Mouse (Mus musculus) splenic B cell, adult 2 months (primary cell): ENCODE results near the gene Mup4.
"Not testable (repeated sequence)": the region's sequence is repeated elsewhere in the genome, so short reads cannot be mapped to it uniquely, and the experiment has no call there.

Experiments
- DNase-seq: peaks from one replicate; pipeline ENCODE4 v3.0.0-alpha.2; 2011; ENCODE audit warnings: low read depth, low spot score
- H3K27me3 ChIP-seq: 2 replicates; pipeline ENCODE4 v1.6.1; 2012; ENCODE audit warnings: mild to moderate bottlenecking, low read length, moderate library complexity, mixed read lengths; ENCODE audit not compliant: control insufficient read depth, poor library complexity, insufficient read depth, severe bottlenecking
- H3K36me3 ChIP-seq: 2 replicates; pipeline ENCODE4 v1.6.1; 2012; ENCODE audit warnings: mild to moderate bottlenecking, low read length, moderate library complexity, mixed read lengths; ENCODE audit not compliant: control insufficient read depth, poor library complexity, insufficient read depth, severe bottlenecking

The Mup4 gene

DNA sequence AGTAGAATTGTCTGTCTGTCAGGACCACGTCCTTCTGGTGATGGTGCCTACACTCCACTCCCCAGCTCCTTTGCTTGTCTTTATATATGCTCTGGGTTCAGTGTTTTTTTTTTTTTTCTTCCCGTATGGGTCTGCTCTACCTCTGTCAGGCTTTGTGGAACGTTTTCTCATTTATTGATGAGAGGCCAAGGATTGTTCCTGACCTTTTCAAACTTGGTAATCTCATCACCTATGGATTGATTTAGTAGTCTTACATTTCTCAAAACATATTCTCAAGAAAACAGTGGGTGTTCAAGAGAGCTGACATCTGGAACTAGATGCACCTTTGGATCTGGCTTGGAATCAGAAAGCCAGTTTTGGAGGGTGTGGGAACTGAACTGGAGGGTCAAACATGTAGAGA lies at the start of gene Mup4:
Gene Mup4, minus strand, starts transcription at position 101 of the 400 bp plus-strand sequence.
- H3K27me3 ChIP-seq, result no peaks in the 10 kb centered on the region
- no peak for DNase-seq
- H3K36me3 ChIP-seq, result no peaks in the 10 kb centered on the region

DNA sequence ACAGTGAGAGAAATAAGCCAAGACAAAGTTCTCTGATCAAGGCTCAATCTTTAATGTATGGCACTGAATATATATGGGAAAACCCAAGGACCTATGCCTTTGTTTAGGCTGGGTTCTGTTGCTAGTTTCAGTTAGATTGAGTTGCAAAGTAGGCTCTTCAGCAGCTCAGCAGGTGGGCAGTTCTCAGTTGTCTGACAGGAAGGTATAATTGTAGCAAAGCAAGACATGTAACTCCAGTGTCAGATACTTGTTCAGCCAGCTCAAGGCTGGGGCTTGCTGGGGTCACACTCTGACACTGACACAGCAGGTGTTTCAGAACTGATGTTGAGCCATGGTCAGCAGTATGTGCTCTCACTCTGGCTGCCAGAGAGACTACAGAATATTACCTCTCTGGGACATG lies 37.4 kb upstream of the Mup4 start:
- not testable (repeated sequence) for DNase-seq, H3K36me3 ChIP-seq, H3K27me3 ChIP-seq

GRCm38 (mm10) chr4:59963405-59964344 lies 3.2 kb upstream of the Mup4 start, which contains the start of gene Mup6:
Gene Mup6 (plus strand): TSS chr4:59964294.
- H3K27me3 ChIP-seq, result no peaks in the 10 kb centered on the region
- DNase-seq, result no peak

DNA sequence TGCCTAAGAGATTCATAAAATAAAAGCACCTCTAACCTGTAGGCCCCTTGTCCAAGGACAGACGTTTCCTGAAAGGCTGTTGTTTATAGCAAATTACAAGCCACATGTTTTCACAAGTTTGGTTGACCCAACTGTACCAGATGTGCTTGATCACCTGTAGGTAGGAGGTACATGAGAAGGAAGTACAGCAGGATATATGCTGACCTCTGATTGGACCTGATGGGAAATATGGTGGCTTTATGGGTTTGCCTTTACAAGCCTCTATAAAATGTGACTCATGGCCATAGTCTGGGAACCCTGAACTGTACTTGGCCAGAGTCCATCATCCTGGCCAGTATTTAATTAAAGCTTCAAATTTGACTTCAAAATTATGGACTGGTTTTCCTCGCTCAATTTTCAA lies 23.0 kb downstream of the Mup4 start:
- H3K36me3 ChIP-seq, result no peaks in the 10 kb centered on the region
- no peaks in the 10 kb centered on the region for H3K27me3 ChIP-seq
- no peak for DNase-seq

More at GRCm38 (mm10) chr4:59963405-59964344, 3.2 kb upstream of the Mup4 start, which contains the start of gene Mup6:
- H3K36me3 ChIP-seq, result no peaks in the 10 kb centered on the region

DNA sequence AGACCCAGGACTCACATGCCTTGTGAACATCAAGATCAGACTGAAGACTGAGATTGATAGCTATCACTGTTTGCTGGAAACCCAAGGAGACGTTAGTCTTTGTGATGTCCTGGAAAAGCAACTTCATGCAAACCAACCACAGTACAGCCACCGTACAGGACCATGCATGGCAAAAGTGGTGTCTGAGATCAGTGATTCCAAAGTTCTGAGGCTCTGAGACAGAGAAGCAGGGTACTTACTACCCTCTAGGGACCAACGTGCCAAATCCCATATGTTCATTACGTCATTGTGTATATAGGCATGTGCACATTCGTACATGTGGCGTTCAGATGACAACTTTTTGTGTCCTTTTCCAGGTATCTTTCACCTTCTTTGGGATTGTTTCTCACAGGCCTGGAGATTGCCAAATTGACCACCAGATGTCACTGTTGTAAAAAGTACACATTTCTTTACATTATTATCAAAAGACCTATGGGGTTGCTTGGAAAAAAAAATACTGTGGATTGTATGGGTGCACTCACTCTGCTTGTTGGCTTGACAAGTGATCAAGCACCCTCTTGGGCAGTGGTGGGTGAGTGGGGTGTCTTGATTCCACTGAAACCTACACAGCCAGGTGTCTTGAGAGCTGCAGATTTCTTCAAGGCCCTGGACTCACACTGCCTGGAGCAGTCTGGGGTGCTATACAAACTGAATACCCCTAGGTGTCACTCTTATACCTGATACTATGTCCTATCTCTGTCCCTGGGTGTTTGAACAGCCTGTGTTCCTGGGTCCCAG lies 27.8 kb downstream of the Mup4 start:
- Histone ChIP-seq H3K36me3 (no peaks in the 10 kb centered on the region), H3K27me3 (no peaks in the 10 kb centered on the region)
- DNase-seq, result peak; percentile 56

DNA sequence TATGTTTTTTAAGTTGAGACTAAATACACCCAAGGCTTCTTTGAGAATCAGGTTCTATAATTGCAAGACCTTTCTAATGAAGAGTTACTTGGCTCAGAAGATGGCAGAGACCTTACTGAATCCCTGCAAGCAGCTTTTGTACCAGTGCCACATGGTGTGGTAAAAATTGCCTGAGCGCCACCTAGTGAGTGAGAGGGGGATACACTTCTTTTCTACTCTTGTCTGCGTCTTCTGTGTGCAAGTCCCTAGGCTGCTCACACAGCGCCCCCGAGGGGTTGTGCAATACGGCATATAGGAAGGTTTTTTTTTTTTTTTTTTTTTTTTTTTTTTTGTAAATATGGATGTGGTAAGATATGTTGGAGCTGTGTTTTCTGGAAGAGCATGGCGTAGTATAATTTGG lies 32.2 kb downstream of the Mup4 start:
- peak; percentile 92 for DNase-seq
- H3K36me3 ChIP-seq, result no peaks in the 10 kb centered on the region
- H3K27me3 ChIP-seq, result no peaks in the 10 kb centered on the region

GRCm38 (mm10) chr4:59927666-59928065 lies 32.8 kb downstream of the Mup4 start:
- Histone ChIP-seq H3K27me3 (no peaks in the 10 kb centered on the region), H3K36me3 (no peaks in the 10 kb centered on the region)
- DNase-seq, result no peak

- DNase-seq, result peak; percentile 59
- H3K36me3 ChIP-seq, result no peaks in the 10 kb centered on the region
- no peaks in the 10 kb centered on the region for H3K27me3 ChIP-seq
Observed at GRCm38 (mm10) chr4:59925082-59925481, 35.4 kb downstream of the Mup4 start.

- no peaks in the 10 kb centered on the region for H3K27me3 ChIP-seq
- DNase-seq, result no peak
- no peaks in the 10 kb centered on the region for H3K36me3 ChIP-seq
Observed at GRCm38 (mm10) chr4:59917966-59918365, 42.5 kb downstream of the Mup4 start.

- Histone ChIP-seq H3K27me3 (no peaks in the 10 kb centered on the region), H3K36me3 (no peaks in the 10 kb centered on the region)
- DNase-seq, result no peak
Observed at GRCm38 (mm10) chr4:59914608-59915403, 45.7 kb downstream of the Mup4 start, which contains the start of gene Slc46a2. Gene Slc46a2 (minus strand): TSS chr4:59915056.

DNA sequence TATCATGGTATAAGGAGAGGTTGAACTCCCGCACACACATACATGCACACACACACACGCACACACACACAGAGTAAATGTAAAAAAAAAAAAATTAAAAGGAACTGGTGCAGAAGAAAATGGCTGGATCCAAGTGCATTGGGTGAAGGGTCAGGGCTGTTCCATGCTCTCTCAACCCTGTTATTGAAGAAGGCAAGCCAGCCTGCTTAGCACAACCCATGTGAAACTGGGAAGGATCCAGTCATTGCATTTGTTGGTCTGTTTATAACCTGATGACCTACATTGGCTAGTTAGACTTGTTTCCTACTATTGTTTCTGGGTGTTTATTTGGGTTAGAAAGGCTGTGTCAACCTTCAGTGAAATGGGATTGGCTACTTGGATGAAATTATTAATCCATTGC lies 51.7 kb downstream of the Mup4 start:
- Histone ChIP-seq H3K36me3 (peaks cover 3% of the 10 kb centered on the region; the same call in 1 of the 2 replicates), H3K27me3 (no peaks in the 10 kb centered on the region)
- DNase-seq, result no peak

DNA sequence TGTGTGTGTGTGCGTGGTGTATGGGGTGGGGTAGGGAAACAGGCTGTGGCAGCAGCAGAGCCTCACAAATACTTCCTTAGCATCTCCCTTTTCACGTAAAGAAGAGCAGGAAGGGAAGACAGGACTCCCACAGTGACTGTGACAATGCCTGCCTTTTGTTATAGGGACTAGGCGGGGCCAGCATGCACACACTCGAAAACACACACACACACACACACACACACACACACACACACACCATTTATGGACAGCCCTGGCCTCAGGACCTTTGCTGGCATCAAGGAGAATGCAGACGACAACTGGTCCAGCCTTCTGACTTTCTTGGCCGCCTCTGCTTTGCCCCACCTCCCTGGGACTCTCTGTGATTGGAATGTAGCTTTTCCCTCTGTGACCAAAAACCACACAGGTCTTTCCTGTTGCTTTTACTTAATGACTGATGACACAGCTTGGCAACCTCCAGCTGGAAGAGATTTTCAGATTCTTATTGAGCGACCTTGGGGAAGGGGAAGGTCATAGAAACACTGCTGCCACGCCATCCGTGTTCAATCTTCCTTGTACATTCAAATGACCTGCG lies 52.8 kb downstream of the Mup4 start:
- peaks cover 3% of the 10 kb centered on the region; the same call in 1 of the 2 replicates for H3K36me3 ChIP-seq
- no peak for DNase-seq
- no peaks in the 10 kb centered on the region for H3K27me3 ChIP-seq

DNA sequence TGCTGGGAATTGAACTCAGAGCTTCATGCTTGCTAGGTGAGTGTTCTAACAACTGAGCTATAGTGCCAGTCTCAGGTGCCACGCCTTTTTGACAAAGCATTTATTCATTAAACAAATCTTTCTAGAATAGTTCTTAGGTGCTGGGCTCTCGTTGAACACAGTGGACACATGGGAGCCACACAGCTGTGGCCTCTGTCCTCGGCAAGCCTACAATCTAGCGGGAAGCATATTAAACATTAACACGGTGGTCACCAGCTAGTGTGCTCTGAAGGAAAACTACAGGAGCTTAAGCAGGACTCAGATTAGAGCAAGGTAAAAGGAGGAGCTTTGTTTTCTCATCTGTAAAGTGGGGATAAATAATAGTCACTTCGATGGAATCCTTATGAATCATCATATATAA lies 53.4 kb downstream of the Mup4 start:
- no peak for DNase-seq
- peaks cover 3% of the 10 kb centered on the region; the same call in 1 of the 2 replicates for H3K36me3 ChIP-seq
- H3K27me3 ChIP-seq, result no peaks in the 10 kb centered on the region
